Mouse (Mus musculus) naive thymus-derived CD4-positive, alpha-beta T cell, adult 5 months (primary cell): Measurements from ENCODE around the gene Ust. TPM values are rescaled to one million over a fixed set of nuclear protein-coding genes. Genes with fewer than 3 reads are reported as not detected.

Experiments used
- polyA plus RNA-seq: library from polyadenylated mRNA; unstranded; fragments of 100-300 nt; shearing (Covaris generic); gene quantifications from one replicate; pipeline ENCODE4 v1.2.1, GENCODE M21; 2017

Gene Ust
- 14.2 TPM for polyA plus RNA-seq

DNA sequence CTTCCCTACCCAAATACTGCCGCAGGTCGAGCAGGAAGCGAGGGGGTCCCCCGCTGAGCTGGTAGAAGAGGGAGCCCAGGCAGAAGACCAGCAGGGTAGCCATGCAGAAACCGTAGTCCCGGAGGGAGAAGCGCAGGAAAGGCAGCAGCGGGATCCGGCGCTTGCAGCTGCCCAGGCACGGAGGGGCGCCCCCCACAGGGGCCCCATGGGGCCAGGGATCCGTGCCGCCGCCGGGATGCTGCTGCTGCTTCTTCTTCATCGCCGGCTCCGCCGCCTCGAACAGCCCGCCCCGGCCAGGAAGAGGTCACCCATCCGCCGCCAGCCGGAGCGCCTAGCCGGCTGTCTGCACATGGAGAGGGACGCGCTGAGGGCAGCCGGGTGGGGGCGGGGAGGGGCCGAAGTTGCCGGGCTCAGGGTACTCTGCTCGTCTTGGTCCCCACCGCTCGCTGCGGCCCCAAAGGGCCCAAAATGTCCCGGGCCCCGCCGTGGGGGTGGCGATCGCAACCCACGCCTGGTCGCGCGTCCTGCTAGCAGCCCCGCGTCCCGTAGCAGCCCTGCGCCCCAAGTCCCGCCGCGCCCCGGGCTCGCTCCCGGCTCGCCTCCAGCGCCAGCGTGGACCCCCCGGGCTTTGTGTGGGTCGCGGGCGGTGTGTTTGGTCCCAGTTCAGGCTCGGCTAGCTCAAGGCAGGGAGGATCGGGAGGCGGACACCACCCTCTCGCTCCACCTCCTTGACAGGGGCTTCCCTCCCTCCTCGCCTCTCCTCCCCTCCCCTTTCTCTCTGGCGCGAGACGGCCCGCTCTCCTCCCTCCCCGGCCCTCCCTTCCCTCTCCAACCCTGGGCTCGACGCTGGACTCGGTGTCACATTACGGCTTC is at the start of gene Ust:
Gene Ust, minus strand, starts transcription at position 685 of the 873 bp plus-strand sequence.

